Mouse (Mus musculus): ENCODE measurements around the gene Cd164l2. TPM values are rescaled to one million over a fixed set of nuclear protein-coding genes. Genes with fewer than 3 reads are reported as not detected.

Cd164l2 gene
- polyA plus RNA-seq (2021) = 0.51 TPM

DNA sequence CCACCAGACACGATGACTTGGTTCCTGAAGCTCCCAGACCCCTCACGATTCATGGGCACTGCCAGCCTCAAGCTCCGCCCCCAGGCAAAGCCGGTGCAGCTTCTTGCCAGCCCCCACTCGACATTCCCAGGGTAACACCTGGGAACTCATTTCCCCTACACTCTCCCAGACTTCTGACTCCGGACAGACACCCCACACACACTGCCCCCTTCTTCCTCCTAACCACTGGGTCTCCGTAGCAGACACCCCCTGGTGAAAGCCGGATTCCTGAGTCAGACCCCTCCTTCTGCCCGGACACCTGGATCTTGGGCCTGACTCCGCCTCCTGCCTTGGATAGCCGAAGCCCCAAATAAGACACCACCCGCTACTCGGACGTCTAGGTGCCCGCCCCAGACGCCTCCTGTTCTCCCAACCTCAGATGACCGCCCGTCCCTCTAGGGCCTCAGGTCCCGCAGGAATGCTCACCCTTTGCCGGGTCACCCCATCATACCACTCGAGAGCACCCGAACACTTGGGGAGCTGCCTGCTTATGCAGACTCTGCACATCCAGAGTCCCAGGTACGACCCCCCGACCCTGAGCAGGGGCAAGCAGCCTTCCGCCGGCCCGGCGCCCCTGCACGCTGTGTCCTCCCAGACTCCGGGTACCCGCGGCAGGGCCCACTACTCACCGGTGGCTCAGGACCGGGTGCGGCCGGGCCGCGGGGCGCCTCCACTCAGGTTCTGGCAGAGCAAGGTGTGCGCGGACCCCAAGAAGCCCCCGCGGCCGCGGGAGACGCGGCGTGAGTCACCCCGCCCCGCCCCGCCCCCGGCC lies at the start of gene Cd164l2, which contains the start of gene Gpr3:
Gene Cd164l2 (plus strand): TSS at position 381 of the 811 bp plus-strand sequence.
Gene Gpr3 (minus strand): TSS at position 786 of the 811 bp plus-strand sequence.
- CTCF ChIA-PET = interaction anchor here (0.9 kb wide), 1 partner anchor 11 kb away, joined by 3 read pairs; no protein-coding TSS in a partner anchor
- POLR2A ChIA-PET = interaction anchor here (0.6 kb wide), 1 partner anchor 333 kb away, joined by 3 read pairs; no protein-coding TSS in a partner anchor
- in situ Hi-C loops (cut with MboI; ENCODE audit: low pct_unique_long_range_greater_than_20kb) = loop anchor here (5.0 to 10.0 kb wide), 2 partner anchors 205 to 267 kb away; no protein-coding TSS in a partner anchor
- H3K27me3 ChIP-seq = no peaks in the 10 kb centered on the region
- ATAC-seq (no peak), DNase-seq (ENCODE audit: low read depth, low spot score) (no peak)
- TF ChIP-seq CTCF (IDR thresholded peaks at IDR 0.05) = no peak

DNA sequence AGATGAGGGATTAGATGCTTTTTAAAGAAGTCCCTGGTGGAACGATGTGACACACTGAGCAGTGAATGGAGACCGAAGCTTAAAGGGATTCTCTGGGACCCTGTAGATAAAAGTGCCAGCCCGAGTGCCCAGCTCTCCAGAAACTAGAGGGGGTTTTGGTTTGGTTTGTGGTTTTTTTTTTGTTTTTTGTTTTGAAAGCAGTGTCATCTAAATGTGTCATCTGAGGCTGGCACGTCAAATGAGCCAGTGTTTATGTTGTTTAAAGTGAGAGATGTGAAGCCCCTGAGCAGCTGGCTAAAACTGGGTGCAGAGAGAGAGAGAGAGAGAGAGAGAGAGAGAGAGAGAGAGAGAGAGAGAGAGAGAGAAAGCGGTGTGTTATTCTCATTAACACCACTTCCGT lies 49.7 kb upstream of the Cd164l2 start:
- POLR2A ChIA-PET = interaction anchor here (1.4 kb wide), 1 partner anchor 11 kb away, joined by 4 read pairs; no protein-coding TSS in a partner anchor

DNA sequence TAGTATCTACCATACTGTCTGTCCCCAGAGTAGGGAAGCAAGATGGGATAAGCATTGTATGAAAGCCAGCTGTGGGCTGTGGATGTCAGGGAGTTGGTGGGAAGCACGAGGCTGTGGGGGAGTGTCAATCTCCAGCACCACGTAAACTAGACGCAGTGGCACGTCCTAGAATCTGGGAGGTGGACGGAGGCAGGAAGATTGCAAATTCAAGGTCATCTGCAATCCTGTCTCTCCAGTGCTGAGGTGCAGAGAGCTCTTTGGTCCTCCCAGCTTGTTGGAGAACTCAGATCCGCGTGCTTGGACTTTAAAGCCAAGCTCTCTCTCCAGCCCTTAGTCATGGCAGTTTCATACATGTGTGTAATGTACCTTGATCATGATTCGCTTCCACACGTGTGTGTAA lies 45.2 kb upstream of the Cd164l2 start:
- no peak for ATAC-seq
- TF ChIP-seq CTCF (IDR thresholded peaks at IDR 0.05) = no peak
- H3K27me3 ChIP-seq = no peaks in the 10 kb centered on the region
- in situ Hi-C loops (cut with MboI; ENCODE audit: low pct_unique_long_range_greater_than_20kb) = no loop called here
- CTCF ChIA-PET = no interaction called here
- POLR2A ChIA-PET = no interaction called here
- no peak for DNase-seq (ENCODE audit: low read depth, low spot score)

More for the DNA sequence above, 49.7 kb upstream of the Cd164l2 start:
- ATAC-seq (no peak), DNase-seq (ENCODE audit: low read depth, low spot score) (no peak)
- TF ChIP-seq CTCF (IDR thresholded peaks at IDR 0.05) = no peak
- H3K27me3 ChIP-seq = no peaks in the 10 kb centered on the region
- in situ Hi-C loops (cut with MboI; ENCODE audit: low pct_unique_long_range_greater_than_20kb) = no loop called here
- CTCF ChIA-PET = no interaction called here

DNA sequence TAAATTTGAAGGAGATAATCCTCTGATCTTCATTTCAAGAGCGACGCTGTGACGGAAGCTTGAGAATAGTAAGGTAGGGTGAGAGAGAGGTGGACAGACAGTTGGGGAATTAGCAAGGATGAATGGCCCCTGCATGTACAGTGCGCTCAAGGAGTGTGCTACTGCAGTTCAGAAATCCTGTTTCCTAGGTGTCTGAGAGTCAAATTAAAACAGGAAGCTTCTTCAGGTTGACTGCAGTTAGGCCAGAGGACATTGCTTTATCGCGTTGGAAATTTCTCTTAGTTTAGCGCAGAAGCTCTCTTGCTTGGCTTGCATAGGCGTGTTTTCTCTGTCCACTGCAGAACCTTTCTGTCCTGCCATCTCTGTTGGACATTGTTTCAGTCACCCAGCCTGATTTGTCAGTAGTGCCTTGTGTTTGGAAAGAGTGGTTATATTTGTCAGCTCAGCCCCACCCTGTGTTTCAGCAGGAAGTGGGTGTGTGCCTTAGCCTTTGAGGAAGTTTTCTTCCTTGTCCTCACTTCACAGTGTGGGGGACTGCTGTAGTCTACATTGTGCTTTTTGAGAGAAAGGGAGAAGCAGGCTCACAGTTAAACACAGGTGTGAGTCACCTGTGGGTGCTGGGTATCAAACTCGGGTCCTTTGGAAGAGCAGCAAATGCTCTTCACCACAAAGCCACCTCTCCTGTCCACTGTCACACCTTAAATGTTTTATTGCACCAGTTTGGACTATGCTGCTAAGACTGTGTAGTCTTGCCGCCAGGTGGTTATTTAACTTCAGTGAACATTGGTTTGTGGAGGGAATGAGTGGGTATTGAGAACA lies 42.5 kb upstream of the Cd164l2 start:
- ATAC-seq = no peak
- H3K27me3 ChIP-seq = no peaks in the 10 kb centered on the region
- DNase-seq (ENCODE audit: low read depth, low spot score) = no peak
- TF ChIP-seq CTCF (IDR thresholded peaks at IDR 0.05) = no peak
- CTCF ChIA-PET = no interaction called here
- in situ Hi-C loops (cut with MboI; ENCODE audit: low pct_unique_long_range_greater_than_20kb) = no loop called here
- POLR2A ChIA-PET = no interaction called here

DNA sequence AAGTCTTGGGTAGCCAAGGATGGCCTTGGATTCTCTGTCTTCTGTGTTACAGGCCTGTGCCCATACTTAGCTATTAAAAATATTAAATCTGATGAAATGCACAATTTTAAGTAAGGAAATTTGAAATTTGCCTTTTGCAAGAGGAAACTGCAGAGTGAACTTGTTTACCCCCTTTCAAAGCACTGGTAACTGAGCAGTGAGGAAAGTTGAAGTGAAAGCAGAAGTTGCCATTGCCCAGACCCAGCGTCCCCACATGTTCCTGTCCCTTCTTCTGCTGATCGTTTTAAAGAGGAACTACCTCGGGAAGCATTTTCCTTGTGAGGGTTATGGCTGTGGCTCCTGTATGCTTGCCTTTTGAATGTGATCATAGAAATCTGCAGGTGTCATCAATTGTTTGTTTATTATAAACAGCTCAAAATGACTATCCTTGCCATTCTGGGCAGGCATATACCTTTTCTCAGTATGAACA lies 41.8 kb upstream of the Cd164l2 start:
- ChIA-PET POLR2A (no interaction called here), CTCF (no interaction called here)
- TF ChIP-seq CTCF (IDR thresholded peaks at IDR 0.05) = no peak
- in situ Hi-C loops (cut with MboI; ENCODE audit: low pct_unique_long_range_greater_than_20kb) = no loop called here
- no peaks in the 10 kb centered on the region for H3K27me3 ChIP-seq
- DNase-seq (ENCODE audit: low read depth, low spot score) (no peak), ATAC-seq (no peak)

DNA sequence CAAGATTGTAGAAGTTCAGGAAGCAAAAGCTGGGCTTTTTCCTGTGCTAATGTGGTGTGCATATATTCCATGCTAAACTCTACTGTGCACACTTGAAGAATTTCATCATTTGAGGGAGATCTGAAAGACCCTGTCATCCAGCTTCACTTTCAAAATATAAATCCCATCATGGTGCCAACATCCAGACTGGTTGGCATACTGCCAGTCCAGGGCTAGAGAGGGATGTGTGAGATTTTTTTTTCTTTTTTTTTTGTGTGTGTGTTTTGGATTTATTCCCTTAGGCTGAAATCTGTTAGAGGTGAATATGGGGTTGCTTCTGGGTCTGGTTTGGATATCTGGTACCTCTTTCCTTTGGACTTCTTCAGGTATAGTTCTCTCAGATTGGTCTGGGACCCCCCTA lies 41.3 kb upstream of the Cd164l2 start:
- ChIA-PET CTCF (no interaction called here), POLR2A (no interaction called here)
- H3K27me3 ChIP-seq = no peaks in the 10 kb centered on the region
- DNase-seq (ENCODE audit: low read depth, low spot score) = no peak
- in situ Hi-C loops (cut with MboI; ENCODE audit: low pct_unique_long_range_greater_than_20kb) = no loop called here
- TF ChIP-seq CTCF (IDR thresholded peaks at IDR 0.05) = no peak
- ATAC-seq = no peak

DNA sequence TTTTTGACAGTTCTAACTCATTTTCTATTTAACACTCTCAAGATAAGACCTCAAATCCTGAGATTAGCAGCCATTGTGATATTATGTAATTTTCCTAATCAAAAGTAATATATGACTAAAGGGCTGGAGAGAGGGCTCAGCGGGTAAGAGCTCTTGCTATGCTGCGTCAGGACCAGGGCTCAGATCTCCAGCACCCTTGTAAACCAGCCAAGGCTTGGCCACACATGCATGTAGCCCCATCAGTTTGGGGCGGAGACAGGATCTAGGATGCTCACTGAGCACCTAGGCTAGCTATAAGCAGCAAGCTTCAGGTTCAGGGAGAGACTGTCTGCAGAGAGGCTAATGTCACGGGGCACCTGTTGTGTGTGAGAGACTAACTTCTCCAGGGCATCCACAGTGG lies 39.5 kb upstream of the Cd164l2 start:
- in situ Hi-C loops (cut with MboI; ENCODE audit: low pct_unique_long_range_greater_than_20kb) = no loop called here
- ChIA-PET CTCF (no interaction called here), POLR2A (no interaction called here)
- DNase-seq (ENCODE audit: low read depth, low spot score) = no peak
- no peak for TF ChIP-seq CTCF (IDR thresholded peaks at IDR 0.05)
- no peak for ATAC-seq
- no peaks in the 10 kb centered on the region for H3K27me3 ChIP-seq

DNA sequence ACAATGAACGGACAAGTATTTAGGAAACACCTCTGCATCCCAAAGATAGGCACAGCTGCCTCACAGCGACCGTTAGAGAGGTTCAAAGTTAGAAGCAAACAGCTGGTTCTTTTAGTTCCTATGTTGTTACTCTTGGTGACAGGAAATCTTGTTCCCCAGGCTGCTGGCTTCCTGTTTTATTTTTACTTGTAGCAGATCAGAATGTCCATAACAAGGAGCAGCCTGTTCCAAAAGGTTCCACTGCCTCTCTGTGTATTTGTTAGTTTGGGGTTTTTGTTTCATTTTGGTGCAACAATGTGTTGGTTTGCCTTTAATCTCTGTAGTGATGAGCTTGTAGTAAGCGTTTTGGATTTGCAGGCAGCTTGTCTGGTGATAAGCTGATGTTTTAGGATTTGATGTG lies 37.6 kb upstream of the Cd164l2 start:
- no peaks in the 10 kb centered on the region for H3K27me3 ChIP-seq
- ChIA-PET POLR2A (no interaction called here), CTCF (interaction anchor here (1.1 kb wide), 1 partner anchor 11 kb away, joined by 3 read pairs; no protein-coding TSS in a partner anchor)
- ATAC-seq (no peak), DNase-seq (ENCODE audit: low read depth, low spot score) (no peak)
- in situ Hi-C loops (cut with MboI; ENCODE audit: low pct_unique_long_range_greater_than_20kb) = no loop called here
- TF ChIP-seq CTCF (IDR thresholded peaks at IDR 0.05) = no peak

DNA sequence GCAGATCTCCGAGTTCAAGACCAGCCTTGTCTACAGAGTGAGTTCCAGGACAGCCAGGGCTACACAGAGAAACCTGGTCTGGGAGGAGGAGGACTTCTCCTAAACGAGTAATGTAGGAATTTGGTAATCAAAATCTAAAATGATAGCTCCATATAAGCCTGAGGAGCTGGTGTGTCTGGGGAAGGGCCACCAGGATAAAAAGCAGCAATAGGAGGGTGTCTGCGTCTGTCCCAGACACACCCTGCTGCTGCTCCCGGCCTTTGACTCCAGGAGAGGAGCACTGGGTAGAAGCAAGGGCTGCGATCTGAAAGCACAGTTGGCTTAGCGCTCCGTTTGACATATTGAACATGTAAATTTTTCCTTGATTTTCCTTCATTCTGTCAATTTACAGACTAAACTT lies 36.7 kb upstream of the Cd164l2 start:
- in situ Hi-C loops (cut with MboI; ENCODE audit: low pct_unique_long_range_greater_than_20kb) = no loop called here
- no peaks in the 10 kb centered on the region for H3K27me3 ChIP-seq
- ChIA-PET CTCF (interaction anchor here (1.1 kb wide), 1 partner anchor 9 kb away, joined by 3 read pairs; no protein-coding TSS in a partner anchor), POLR2A (no interaction called here)
- ATAC-seq (no peak), DNase-seq (ENCODE audit: low read depth, low spot score) (no peak)
- TF ChIP-seq CTCF (IDR thresholded peaks at IDR 0.05) = no peak

DNA sequence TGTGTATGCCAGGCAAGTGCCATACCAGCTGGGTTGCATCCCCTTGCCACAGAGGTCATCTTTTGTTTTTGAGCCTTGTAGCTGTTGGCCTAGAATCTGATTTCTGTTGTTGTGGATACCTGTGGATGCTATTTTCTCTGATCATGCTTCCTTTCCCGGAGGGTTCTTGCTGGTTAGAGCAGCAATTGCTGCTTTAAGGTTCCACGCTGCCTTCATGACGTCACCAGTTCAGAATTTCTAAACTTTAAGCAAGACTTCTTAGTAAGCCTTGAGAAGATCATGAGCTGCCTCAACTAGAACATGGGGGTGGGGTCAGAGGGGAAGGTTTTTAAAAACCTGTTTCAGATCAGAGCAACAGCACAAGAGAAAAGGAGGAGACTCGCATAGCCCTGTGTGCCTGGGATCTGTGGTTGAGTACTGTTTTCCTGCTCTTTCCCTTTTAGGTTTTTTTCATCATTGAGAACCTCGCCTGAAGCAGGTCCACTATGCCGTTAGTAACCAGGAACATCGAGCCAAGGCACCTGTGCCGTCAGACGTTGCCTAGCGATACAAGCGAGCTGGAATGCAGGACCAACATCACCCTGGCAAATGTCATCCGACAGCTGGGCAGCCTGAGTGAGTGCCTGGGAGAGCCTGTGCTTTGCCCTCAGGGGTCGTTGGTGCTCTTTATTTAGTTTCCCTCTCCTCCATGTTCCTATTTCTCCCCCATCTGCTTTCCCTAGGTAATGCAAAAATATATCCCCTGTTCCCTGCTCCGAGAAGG lies 35.8 kb upstream of the Cd164l2 start:
- ChIA-PET CTCF (interaction anchor here (1.1 kb wide), 1 partner anchor 8 kb away, joined by 3 read pairs; no protein-coding TSS in a partner anchor), POLR2A (no interaction called here)
- ATAC-seq = no peak
- TF ChIP-seq CTCF (IDR thresholded peaks at IDR 0.05) = no peak
- H3K27me3 ChIP-seq = no peaks in the 10 kb centered on the region
- in situ Hi-C loops (cut with MboI; ENCODE audit: low pct_unique_long_range_greater_than_20kb) = no loop called here
- DNase-seq (ENCODE audit: low read depth, low spot score) = no peak
